Mouse (Mus musculus) lung, adult 2 months (tissue): Measurements from ENCODE around the gene Tjp1. TPM values are rescaled to one million over a fixed set of nuclear protein-coding genes. Genes with fewer than 3 reads are reported as not detected.

Source experiments
- DNase-seq: peaks from one replicate; pipeline ENCODE4 v3.0.0; 2022
- H3K4me1 ChIP-seq: fragments of 200-500 bp; 2 replicates; pipeline ENCODE4 v1.6.1; 2011; ENCODE audit warnings: low read length; ENCODE audit not compliant: control insufficient read depth, insufficient read depth
- H3K4me3 ChIP-seq: fragments of 200-500 bp; replicated peaks from 2 replicates; pipeline ENCODE3; 2011; ENCODE audit warnings: low read depth, mild to moderate bottlenecking, control low read depth, low read length; ENCODE audit errors: extremely low read depth
- CTCF ChIP-seq: fragments of 200-500 bp; IDR thresholded peaks from 2 replicates; pipeline ENCODE4 v1.5.1; 2011; ENCODE audit warnings: mild to moderate bottlenecking, low read length, control low read depth; ENCODE audit not compliant: insufficient read depth
- POLR2A ChIP-seq: fragments of 200-500 bp; IDR thresholded peaks from 2 replicates; pipeline ENCODE4 v1.6.1; 2011; ENCODE audit warnings: low read depth, mild to moderate bottlenecking, control low read depth, low read length, borderline replicate concordance; ENCODE audit errors: extremely low read depth
- WGBS: fragments of 180-500 bp; shearing (Covaris S2); methylation state at CpG from one replicate; pipeline ENCODE4 v1.1.7; 2018; 5-methylcytosine and 5-hydroxymethylcytosine counted together
- polyA plus RNA-seq: library from polyadenylated mRNA; depleted of rRNA; stranded (reverse); fragments of >200 nt; gene quantifications from 2 replicates; pipeline ENCODE4 v1.2.3, GENCODE M21; 2012

The Tjp1 gene
- polyA plus RNA-seq, 1 experiment = 64.8 TPM

GRCm38 (mm10) chr7:65419012-65419411 lies 108.6 kb downstream of the Tjp1 start:
- Histone ChIP-seq H3K4me3 (no peak overlapping the region), H3K4me1 (peaks cover 44% of the 10 kb centered on the region)
- TF ChIP-seq CTCF (no peak), POLR2A (no peak)
- DNase-seq = no peak
- 60% methylated on average over 3 of the region's 3 CpGs for WGBS

GRCm38 (mm10) chr7:65418366-65418911 lies 109.1 kb downstream of the Tjp1 start:
- Histone ChIP-seq H3K4me3 (no peak overlapping the region), H3K4me1 (peaks cover 47% of the 10 kb centered on the region)
- DNase-seq = no peak
- 44% methylated on average over 10 of the region's 10 CpGs for WGBS
- no peak for TF ChIP-seq POLR2A
- TF ChIP-seq CTCF = no peak

GRCm38 (mm10) chr7:65417231-65418100 lies 110.1 kb downstream of the Tjp1 start:
- no peak for DNase-seq
- 32% methylated on average over 10 of the region's 10 CpGs for WGBS
- Histone ChIP-seq H3K4me3 (no peak overlapping the region), H3K4me1 (peaks cover 37% of the 10 kb centered on the region)
- TF ChIP-seq CTCF (no peak), POLR2A (no peak)

- Histone ChIP-seq H3K4me1 (peaks cover 34% of the 10 kb centered on the region), H3K4me3 (no peak overlapping the region)
- WGBS = 72% methylated on average over 3 of the region's 3 CpGs
- DNase-seq = no peak
- TF ChIP-seq POLR2A (no peak), CTCF (no peak)
Observed at GRCm38 (mm10) chr7:65416506-65416905, 111.1 kb downstream of the Tjp1 start.

GRCm38 (mm10) chr7:65413946-65414945 lies 113.3 kb downstream of the Tjp1 start:
- 39% methylated on average over 13 of the region's 13 CpGs for WGBS

GRCm38 (mm10) chr7:65410668-65411067 lies 116.9 kb downstream of the Tjp1 start:
- TF ChIP-seq CTCF (no peak), POLR2A (no peak)
- no peak overlapping the region for H3K4me3 ChIP-seq
- DNase-seq = no peak
- 37% methylated on average over 7 of the region's 7 CpGs for WGBS
- peaks cover 5% of the 10 kb centered on the region; the same call in 1 of the 2 replicates for H3K4me1 ChIP-seq

More at GRCm38 (mm10) chr7:65413946-65414945, 113.3 kb downstream of the Tjp1 start:
- DNase-seq = no peak
- no peak for TF ChIP-seq POLR2A
- TF ChIP-seq CTCF = no peak
- Histone ChIP-seq H3K4me1 (peaks cover 29% of the 10 kb centered on the region), H3K4me3 (no peak overlapping the region)

- DNase-seq = no peak
- Histone ChIP-seq H3K4me1 (no peaks in the 10 kb centered on the region; the same call in 1 of the 2 replicates), H3K4me3 (no peak overlapping the region)
- no peak for TF ChIP-seq POLR2A
- no peak for TF ChIP-seq CTCF
- WGBS = 80% methylated on average over 3 of the region's 3 CpGs
Observed at GRCm38 (mm10) chr7:65406427-65406826, 121.2 kb downstream of the Tjp1 start.

GRCm38 (mm10) chr7:65402516-65402915 lies 125.1 kb downstream of the Tjp1 start:
- no peak overlapping the region for H3K4me3 ChIP-seq
- no peaks in the 10 kb centered on the region; the same call in 1 of the 2 replicates for H3K4me1 ChIP-seq
- TF ChIP-seq CTCF (no peak), POLR2A (no peak)
- 91% methylated on average over 5 of the region's 5 CpGs for WGBS
- no peak for DNase-seq

GRCm38 (mm10) chr7:65401622-65402021 lies 126.0 kb downstream of the Tjp1 start:
- Histone ChIP-seq H3K4me1 (no peaks in the 10 kb centered on the region; the same call in 1 of the 2 replicates), H3K4me3 (no peak overlapping the region)
- no peak for DNase-seq
- no peak for TF ChIP-seq CTCF
- no peak for TF ChIP-seq POLR2A
